Mouse (Mus musculus) myocyte (in vitro differentiated cells): ENCODE measurements around the gene St3gal3.

ENCODE experiments used
- CEBPB ChIP-seq: IDR thresholded peaks from 2 replicates; pipeline ENCODE4 v1.6.1; 2011; ENCODE audit warnings: mild to moderate bottlenecking, moderate library complexity; ENCODE audit not compliant: poor library complexity, insufficient read depth, severe bottlenecking
- E2F4 ChIP-seq: IDR thresholded peaks from one replicate; pipeline ENCODE4 v1.6.1; 2011; ENCODE audit warnings: mild to moderate bottlenecking, control low read depth, moderate library complexity; ENCODE audit not compliant: insufficient read depth
- MAX ChIP-seq: IDR thresholded peaks from one replicate; pipeline ENCODE4 v1.6.1; 2011; ENCODE audit warnings: low read depth, mild to moderate bottlenecking, control low read depth
- MYOD1 ChIP-seq, 3 experiments: IDR thresholded peaks; one replicate each; pipeline ENCODE4 v1.6.1; 2011; ENCODE audit warnings: control low read depth in 2 of 3, low read depth in 2 of 3, mild to moderate bottlenecking in 2 of 3, moderate library complexity in 1 of 3; ENCODE audit not compliant: insufficient read length in 2 of 3, control insufficient read depth in 1 of 3
- MYOG ChIP-seq, 3 experiments: IDR thresholded peaks; one replicate each; pipeline ENCODE4 v1.6.1; 2011; ENCODE audit warnings: control low read depth in 2 of 3, low read depth in 2 of 3, mild to moderate bottlenecking in 2 of 3; ENCODE audit not compliant: insufficient read length in 2 of 3, control insufficient read depth in 1 of 3, insufficient read depth in 1 of 3
- POLR2A ChIP-seq: IDR thresholded peaks from one replicate; pipeline ENCODE4 v1.6.1; 2011; ENCODE audit warnings: low read depth, mild to moderate bottlenecking, control low read depth, moderate library complexity; ENCODE audit not compliant: insufficient read length
- POLR2AphosphoS2 ChIP-seq: IDR thresholded peaks from one replicate; pipeline ENCODE4 v1.6.1; 2011; ENCODE audit warnings: low read depth, control low read depth; ENCODE audit not compliant: insufficient read length
- REST ChIP-seq: IDR thresholded peaks from one replicate; pipeline ENCODE4 v1.6.1; 2011; ENCODE audit warnings: mild to moderate bottlenecking, control low read depth, moderate library complexity; ENCODE audit not compliant: insufficient read depth, insufficient read length
- TCF12 ChIP-seq: IDR thresholded peaks from one replicate; pipeline ENCODE4 v1.6.1; 2011; ENCODE audit warnings: mild to moderate bottlenecking, control low read depth; ENCODE audit not compliant: poor library complexity, insufficient read depth, severe bottlenecking
- TCF3 ChIP-seq: IDR thresholded peaks from one replicate; pipeline ENCODE4 v1.6.1; 2011; ENCODE audit warnings: low read depth, control low read depth; ENCODE audit not compliant: insufficient read length
- USF1 ChIP-seq: IDR thresholded peaks from one replicate; pipeline ENCODE4 v1.6.1; 2011; ENCODE audit warnings: low read depth, mild to moderate bottlenecking, control low read depth, moderate library complexity

DNA sequence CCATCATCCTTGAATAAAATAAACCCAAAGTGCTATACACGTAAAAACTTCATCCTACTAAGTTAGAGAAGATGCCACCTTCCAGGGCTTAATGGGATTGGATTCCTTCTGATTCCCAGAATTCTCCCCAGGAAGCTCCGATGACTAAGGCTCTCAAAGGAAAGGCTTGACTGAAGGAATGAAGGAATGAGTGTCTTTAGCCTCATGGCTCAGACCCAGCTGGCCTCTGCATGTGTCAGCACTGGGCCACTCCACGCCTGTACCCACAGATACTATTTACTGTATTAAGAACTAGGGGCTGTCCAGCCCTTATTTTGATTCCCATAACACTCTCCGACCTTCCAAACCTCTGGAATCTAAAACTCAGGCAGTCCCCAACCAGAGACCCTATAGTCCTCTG lies 200.6 kb downstream of the St3gal3 start:
- TF ChIP-seq POLR2A (no peak), E2F4 (no peak), POLR2AphosphoS2 (no peak), USF1 (no peak), CEBPB (no peak), MAX (no peak), TCF12 (no peak), MYOD1 (IDR thresholded peaks at IDR 0.05; ENCODE audit: control insufficient read depth in 1 of 3, insufficient read length in 2 of 3, low read depth in 2 of 3) (no peak), MYOG (IDR thresholded peaks at IDR 0.05; ENCODE audit: control insufficient read depth in 1 of 3, insufficient read depth in 1 of 3, insufficient read length in 2 of 3, low read depth in 2 of 3) (peak in 1 of 3 experiments; percentile 17), TCF3 (no peak), REST (no peak)
